Mouse (Mus musculus) bone marrow, adult 2 months (tissue): ENCODE results near the gene Lrrc29.
"Not testable (repeated sequence)": the region's sequence is repeated elsewhere in the genome, so short reads cannot be mapped to it uniquely, and the experiment has no call there.

Experiments
- CTCF ChIP-seq: fragments of 200-500 bp; IDR thresholded peaks from 2 replicates; pipeline ENCODE4 v1.5.1; 2011; ENCODE audit warnings: low read length, control low read depth; ENCODE audit not compliant: control insufficient read depth, insufficient read depth
- POLR2A ChIP-seq: fragments of 200-500 bp; IDR thresholded peaks from 2 replicates; pipeline ENCODE4 v1.6.1; 2011; ENCODE audit warnings: low read depth, mild to moderate bottlenecking, control low read depth, low read length, borderline replicate concordance; ENCODE audit not compliant: control insufficient read depth

DNA sequence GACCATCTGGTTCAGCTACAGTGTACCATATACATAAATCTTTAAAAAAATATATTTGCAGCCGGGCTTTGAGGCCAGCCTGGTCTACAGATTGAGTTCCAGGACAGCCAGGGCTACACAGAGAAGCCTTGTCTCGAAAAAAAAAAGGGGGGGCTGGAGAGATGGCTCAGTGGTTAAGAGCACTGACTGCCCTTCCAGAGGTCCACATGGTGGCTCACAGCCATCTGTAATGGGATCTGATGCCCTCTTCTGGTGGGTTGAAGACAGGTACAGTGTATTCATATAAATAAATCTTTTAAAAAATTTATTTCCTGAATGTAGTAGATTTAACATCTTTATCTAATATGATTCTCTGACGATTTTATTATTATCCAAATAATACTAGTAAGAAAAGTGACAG, 34.3 kb downstream of the Lrrc29 start:
- not testable (repeated sequence) for TF ChIP-seq POLR2A
- TF ChIP-seq CTCF: peak; percentile 6; the same call in 1 of the 2 replicates
